Mouse (Mus musculus) yolk sac, embryonic 10.5 days (tissue): ENCODE measurements at regions not wholly inside any gene's neighbourhood (a gene's known extent, or its start where the extent isn't known, plus 50 kb on each side); places are given as distances from the start of the nearest gene placed in this dataset.
A peak's percentile ranks its signal among the peaks of the same experiment; 100 is the strongest.

Source experiments
- DNase-seq: peaks from one replicate; pipeline ENCODE4 v3.0.0-alpha.2; 2017; ENCODE audit warnings: low spot score

DNA sequence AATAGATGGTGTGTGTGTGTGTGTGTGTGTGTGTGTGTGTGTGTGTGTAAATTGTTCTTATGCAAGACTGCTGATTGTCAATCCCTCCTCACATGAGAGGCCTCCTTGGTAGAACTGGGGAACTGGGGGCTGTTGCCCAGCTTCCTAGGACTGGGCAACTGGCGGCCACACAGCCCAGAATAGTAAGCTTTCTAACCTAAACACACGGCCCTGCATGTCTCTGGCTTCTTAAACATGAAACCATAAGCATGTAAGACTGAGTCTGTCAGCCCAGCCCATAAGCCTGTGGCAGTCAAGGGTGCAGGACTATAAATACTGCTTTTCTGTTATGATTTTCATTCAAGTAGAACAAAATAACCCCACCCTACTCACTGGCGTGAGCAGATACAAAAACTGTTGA, 60.7 kb downstream of the Ifng start:
- no peak for DNase-seq

GRCm38 (mm10) chr10:118504811-118505210, 64.0 kb downstream of the Ifng start:
- no peak for DNase-seq

DNA sequence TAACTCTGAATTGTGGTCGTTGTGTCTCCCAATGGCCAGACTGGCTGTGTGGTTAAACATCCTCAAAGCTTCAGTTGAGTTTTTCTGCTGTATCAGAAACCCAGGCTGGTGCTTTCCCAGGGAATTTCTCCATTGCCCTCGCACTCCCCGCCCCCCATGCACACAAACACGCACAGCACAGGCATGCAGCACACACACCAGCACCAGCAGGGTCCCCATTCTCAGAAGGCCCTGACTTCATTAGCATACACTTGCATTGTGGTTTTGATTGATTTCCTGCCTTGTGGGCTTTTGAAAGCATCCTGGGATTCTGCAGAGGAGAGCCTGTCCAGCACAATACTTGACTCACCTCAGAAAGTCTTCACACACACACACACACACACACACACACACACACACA, 65.3 kb downstream of the Ifng start:
- no peak for DNase-seq

- DNase-seq, result no peak
These were observed 66.8 kb downstream of the Ifng start for GRCm38 (mm10) chr10:118507630-118508029.

DNA sequence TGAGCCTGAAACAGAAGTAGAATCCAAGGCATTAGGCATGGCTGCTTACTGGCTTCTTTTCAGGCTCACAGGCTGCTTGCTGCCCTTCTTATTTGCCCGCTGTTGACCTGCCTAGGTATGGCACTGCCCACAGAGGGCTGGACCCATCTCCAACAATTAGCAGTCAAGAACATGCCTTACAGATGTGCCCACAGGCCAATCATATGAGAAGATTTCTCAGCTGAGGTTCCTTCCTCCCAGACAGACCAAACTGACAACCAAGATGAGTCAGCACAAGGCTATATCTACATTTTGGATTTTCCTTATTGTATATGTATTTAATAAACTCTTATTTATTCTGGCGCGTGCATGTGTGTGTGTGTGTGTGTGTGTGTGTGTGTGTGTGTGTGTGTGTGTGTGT, 76.0 kb downstream of the Ifng start:
- DNase-seq, result no peak

- no peak for DNase-seq
These were observed 77.1 kb downstream of the Ifng start for GRCm38 (mm10) chr10:118517995-118518394.

DNA sequence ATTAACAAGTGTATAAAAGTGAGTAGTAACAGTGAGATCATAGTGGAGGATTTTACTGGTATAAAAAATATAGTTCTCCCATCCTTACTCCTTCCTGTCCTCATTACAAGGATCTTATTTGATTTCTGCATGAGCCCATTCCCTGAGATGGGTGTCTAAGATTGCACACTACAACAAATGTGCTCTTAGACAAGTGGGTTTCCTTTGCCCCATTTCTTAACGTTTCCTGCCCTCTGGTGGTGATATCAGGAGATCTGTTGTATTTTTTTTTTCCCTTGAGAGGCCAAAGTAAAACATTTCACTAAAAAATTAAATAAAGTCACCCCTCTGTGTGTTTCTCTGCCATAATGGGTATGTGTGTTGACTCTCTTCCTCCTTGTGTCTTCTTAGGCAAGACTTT, 105.1 kb downstream of the Ifng start:
- DNase-seq, result no peak

DNA sequence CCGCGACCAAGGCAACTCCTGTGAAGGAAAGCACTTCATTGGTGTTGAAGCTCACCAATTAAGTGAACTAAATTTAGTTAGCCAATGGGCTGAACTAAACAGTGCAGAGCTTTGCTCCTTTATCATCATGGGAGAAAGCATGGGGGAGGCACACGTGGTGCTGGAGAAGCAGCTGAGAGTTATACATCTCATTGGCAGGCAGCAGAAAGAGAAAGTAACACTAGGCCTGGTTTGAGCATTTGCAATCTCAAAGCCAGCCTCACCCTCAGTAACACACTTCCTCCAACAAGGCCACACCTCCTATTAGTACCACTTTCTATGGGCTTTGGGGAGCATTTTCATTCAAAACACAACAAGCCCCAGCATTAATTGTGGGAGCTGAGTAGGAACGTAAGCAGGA, 109.4 kb downstream of the Ifng start:
- DNase-seq, result no peak

DNA sequence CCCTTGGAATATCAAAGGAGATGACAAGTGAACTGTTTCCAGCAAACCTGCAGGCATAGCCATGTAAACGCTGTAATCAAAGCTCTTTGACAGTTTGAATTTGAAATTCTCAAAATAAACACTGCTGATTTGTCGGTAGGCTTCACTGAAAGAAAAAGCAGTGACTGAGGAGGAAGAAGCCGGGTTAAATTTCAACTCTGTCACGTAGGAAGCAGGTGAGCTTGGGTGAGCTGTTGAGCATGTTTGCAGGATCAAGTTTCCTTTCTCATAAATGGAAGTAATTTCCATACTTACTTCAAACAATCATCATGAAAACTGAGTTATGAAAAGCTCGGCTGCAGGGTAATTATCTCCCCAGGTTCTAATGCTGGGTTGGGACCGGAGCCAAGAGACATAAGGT, 118.0 kb downstream of the Ifng start:
- DNase-seq, result no peak

DNA sequence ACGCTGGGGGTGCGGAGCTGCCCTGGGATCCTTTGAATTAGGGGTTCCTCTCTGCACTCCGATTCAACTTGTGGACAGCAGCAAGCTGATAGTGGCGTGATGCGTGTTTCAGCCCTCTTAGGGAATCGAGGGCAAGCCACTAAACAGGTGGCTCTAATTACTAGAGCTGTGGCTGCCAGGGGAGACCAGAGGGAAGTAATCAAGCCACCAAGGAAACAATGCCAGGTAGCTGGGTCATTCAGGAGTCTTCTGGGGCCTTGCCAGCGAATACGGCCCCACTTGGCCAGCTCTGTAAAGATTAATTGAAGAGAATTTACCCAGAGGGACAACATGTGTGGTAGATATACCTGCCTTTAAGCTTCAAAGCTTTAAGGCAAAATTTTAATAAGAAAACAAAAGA, 123.2 kb downstream of the Ifng start:
- no peak for DNase-seq

DNA sequence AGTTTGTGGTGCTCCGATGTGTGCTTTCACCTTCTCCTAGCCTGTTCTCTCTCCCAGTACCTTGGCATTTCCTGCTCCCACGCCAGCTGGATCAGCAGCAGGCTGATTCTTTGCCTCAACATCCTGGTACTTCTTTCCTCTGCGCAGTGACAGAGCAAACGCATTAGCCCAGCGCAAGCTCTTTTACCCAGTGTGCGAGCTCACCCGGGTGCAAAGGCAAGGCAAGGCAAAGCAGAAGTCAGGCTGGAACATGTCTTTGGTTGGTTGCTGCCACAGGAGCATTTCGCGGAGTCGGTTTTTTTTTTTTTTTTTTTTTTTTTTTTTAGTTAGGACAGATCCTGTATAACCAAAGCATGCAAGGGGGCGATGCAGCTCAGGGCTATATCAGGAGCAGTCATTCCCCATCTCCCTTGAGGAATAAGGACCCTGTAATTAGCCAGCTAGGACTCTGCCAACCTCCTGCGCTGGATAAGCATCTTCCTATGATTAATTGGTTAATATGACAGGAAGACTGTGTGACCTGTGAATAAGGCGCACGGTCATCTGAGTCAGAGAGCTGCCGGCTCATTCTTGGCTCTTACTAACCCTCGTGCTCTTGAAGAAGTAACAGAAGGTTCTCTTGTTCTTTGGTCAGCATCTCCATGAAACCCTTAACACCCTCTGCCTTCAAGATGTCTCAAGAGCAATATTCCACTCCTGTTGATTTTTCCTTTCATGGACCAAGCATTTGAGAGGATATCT, 123.9 kb downstream of the Ifng start:
- DNase-seq, result no peak

GRCm38 (mm10) chr10:118568617-118569016, 127.8 kb downstream of the Ifng start:
- DNase-seq, result no peak

GRCm38 (mm10) chr10:118569424-118569823, 128.6 kb downstream of the Ifng start:
- DNase-seq, result no peak

GRCm38 (mm10) chr10:118573247-118573646, 132.4 kb downstream of the Ifng start:
- DNase-seq, result no peak

- no peak for DNase-seq
These were observed 134.7 kb downstream of the Ifng start for GRCm38 (mm10) chr10:118575570-118575969.

GRCm38 (mm10) chr10:118581376-118581775, 140.5 kb downstream of the Ifng start:
- DNase-seq, result peak; percentile 32

- no peak for DNase-seq
These were observed 145.0 kb downstream of the Ifng start for GRCm38 (mm10) chr10:118585821-118586220.

GRCm38 (mm10) chr10:118588198-118588597, 147.4 kb downstream of the Ifng start:
- DNase-seq, result no peak

DNA sequence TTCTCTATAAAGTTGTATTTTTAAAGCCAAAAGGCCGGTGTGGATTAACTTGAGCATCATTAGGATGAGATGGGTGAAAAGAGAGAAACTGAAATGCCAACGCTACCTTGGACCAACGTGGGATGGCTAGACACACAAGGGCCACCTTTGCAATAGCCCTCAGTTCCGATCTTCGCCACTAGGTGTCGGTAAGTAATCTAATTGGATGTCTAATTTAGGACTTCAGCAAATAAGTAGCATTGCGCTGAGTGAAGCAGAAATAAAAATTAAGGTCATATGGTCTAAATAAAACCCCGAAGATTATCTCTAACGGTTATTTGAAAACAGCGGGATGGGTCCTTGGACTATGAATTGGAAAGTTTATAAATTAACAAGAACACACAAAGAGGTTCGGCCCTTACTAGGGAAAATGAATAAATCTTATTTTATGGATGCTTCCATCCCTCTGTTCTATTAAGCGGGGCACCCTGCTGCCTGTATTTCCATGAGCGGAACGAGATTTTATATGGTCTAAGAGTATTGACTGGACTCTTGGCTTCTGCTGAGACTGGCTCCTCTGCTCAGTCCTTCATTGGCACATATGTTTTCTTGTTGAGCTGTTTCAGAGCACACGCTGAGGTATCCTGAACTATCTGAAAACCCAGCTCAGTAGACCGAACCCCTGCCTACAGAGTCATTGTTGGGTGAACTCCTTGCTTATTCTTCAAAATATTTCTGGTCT, 152.0 kb downstream of the Ifng start:
- peak; percentile 55 for DNase-seq

DNA sequence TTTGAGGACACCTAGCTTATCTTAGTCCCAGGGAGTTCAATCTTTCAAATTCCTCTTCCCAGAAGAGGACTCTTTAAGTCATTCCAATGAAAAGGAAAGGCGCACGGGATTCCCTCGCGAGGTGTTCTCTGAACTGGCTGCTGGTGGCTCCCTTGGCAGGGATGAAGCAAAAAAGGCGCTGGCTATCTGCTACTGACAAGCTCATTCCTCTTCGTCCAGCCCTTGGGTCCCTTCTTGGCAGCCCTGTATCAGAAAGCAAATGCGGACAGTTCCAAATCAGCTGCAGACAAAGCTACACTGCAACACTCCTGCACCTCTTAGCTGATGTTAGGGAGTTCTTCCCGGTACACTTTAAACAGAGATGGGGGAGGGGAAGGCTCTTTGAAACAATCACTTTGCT, 155.4 kb downstream of the Ifng start:
- peak; percentile 33 for DNase-seq

DNA sequence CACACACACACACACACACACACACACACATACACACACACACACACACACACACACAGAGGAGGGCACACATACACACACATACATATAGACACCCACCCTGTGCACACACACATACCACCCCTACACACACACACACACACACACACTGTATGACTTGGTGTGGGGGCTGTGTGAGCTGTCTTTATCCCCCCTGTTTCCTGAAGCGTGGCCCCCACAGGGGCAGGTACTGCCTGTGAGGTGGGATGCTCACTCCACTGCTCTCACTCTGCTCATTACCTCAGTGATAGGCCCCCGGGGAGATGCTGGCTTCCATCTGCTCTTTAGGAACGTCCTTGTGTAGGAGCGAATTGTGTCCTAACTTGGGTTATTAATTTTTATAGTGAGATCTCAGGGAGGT, 157.7 kb downstream of the Ifng start:
- DNase-seq, result no peak

DNA sequence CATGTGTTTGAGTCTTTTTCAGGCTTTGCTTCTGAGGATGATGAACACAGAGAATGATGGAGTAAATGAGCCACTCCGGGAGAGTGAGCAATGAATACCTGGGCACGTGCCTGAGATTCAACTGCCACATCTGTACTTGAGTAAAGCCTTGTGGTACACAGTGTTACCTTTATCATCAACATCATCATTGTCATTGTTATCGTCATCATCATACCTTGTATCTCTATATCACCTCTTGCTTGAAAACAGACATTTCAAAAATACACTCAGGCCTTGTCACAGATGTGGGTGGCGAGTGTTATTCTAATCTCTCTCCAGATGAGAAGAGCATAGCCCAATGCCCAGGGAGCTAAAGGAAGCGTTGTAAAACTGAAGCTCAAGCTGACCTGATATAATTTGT, 158.4 kb downstream of the Ifng start:
- no peak for DNase-seq

DNA sequence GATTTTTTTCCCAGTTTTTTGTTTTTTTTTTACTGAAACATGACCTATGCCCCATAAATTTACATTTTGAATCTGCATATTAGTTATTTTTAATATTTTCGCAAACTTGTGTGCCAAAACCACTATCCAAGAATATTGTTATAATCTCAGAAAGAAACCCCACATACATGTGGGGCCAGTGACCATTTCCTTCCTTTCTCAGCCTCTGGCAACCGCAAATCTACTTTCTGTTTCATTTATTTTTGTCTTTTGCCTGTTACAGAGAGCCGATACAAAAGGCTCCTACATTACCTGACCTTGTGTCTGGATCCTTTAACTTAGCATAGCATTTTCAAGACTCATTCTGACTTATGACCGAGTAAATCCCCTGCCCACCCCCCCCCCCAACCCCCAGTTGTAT, 158.8 kb downstream of the Ifng start:
- DNase-seq, result no peak

GRCm38 (mm10) chr10:118602922-118603321, 162.1 kb downstream of the Ifng start:
- no peak for DNase-seq
